Mouse (Mus musculus) thymus, adult 2 months (tissue): ENCODE measurements around the gene Arl8a.

Experiments
- CTCF ChIP-seq: fragments of 200-500 bp; IDR thresholded peaks from 2 replicates; pipeline ENCODE4 v1.5.1; 2012; ENCODE audit warnings: mild to moderate bottlenecking, control low read depth, low read length, moderate library complexity, borderline replicate concordance; ENCODE audit not compliant: control insufficient read depth, poor library complexity, insufficient read depth; ENCODE audit errors: extremely low read depth
- POLR2A ChIP-seq: fragments of 200-500 bp; IDR thresholded peaks from 2 replicates; pipeline ENCODE4 v1.6.1; 2012; ENCODE audit warnings: mild to moderate bottlenecking, low read length, control low read depth, moderate library complexity; ENCODE audit not compliant: control insufficient read depth, poor library complexity, insufficient read depth; ENCODE audit errors: extremely low read depth

DNA sequence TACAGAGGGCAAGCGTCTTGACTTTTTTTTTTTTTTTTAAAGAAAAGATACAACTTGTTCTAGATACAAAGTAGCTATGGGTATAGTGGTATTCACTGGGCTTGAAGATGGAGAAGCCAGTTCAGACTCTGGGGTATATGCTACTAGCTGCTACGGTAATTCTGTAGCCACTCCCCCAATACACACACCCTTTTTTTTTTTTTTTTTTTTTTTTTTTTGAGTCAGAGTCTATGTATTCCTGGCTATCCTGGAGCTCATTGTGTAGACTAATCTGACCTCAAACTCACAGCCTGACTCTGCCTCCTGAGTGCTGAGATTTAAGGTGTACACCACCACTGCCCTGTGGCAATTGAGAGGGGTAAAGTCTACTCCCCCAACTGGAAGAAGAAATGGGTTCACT lies 4.2 kb upstream of the Arl8a start:
- TF ChIP-seq POLR2A (no peak), CTCF (no peak)
